Mouse (Mus musculus): ENCODE measurements around the gene Cryzl2. TPM values are rescaled to one million over a fixed set of nuclear protein-coding genes. Genes with fewer than 3 reads are reported as not detected.

The Cryzl2 gene
- total and polyA plus RNA-seq, 3 experiments = 0.04 to 0.12 TPM; not detected in 1

GRCm38 (mm10) chr1:157438290-157438689 lies 20.1 kb upstream of the Cryzl2 start:
- Histone ChIP-seq H3K36me3 (ENCODE audit: control insufficient read depth in 1 of 2, insufficient read depth in 2 of 2, low read length in 2 of 2) (peaks cover 0 to 3% of the 10 kb centered on the region in 2 experiments; a peak in 2 of 4 replicates), H3K4me3 (ENCODE audit: control insufficient read depth in 1 of 2, insufficient read depth in 1 of 2, low read depth in 2 of 2, low read length in 2 of 2) (no peak overlapping the region), H3K27me3 (ENCODE audit: control insufficient read depth in 1 of 2, insufficient read depth in 2 of 2, low read length in 2 of 2) (no peaks in the 10 kb centered on the region), H3K9ac (ENCODE audit: control insufficient read depth, low read depth, low read length, poor library complexity, severe bottlenecking) (no peak overlapping the region), H3K27ac (ENCODE audit: control insufficient read depth, low read depth, low read length) (no peak overlapping the region), H3K9me3 (replicated peaks; ENCODE audit: insufficient read depth, low read length) (no peaks in the 10 kb centered on the region), H3K4me1 (ENCODE audit: control insufficient read depth in 1 of 2, insufficient read depth in 2 of 2, low read length in 2 of 2) (peaks cover 0 to 10% of the 10 kb centered on the region in 2 experiments; a peak in 3 of 4 replicates), H3K79me2 (ENCODE audit: control insufficient read depth, insufficient read depth, low read length, poor library complexity) (no peaks in the 10 kb centered on the region; the same call in 1 of the 2 replicates)
- no peak for TF ChIP-seq SIN3A (IDR thresholded peaks at IDR 0.05; ENCODE audit: low read length)
- TF ChIP-seq KAT2A (conservative IDR thresholded peaks at IDR 0.05; ENCODE audit: low read depth, low read length) = no peak
- TF ChIP-seq TAL1 (IDR thresholded peaks at IDR 0.05; ENCODE audit: low read length) = no peak
- TF ChIP-seq RAD21 (IDR thresholded peaks at IDR 0.05; ENCODE audit: low read depth, low read length) = no peak
- no peak for TF ChIP-seq MYC (IDR thresholded peaks at IDR 0.05; ENCODE audit: low read depth, low read length)
- no peak for TF ChIP-seq SMC3 (IDR thresholded peaks at IDR 0.05; ENCODE audit: low read depth, low read length)
- TF ChIP-seq E2F4 (IDR thresholded peaks at IDR 0.05; ENCODE audit: borderline replicate concordance, low read depth, low read length) = no peak
- TF ChIP-seq ELF1 (IDR thresholded peaks at IDR 0.05; ENCODE audit: low read depth, low read length) = no peak
- TF ChIP-seq TBP (IDR thresholded peaks at IDR 0.05; ENCODE audit: low read depth, low read length) = no peak
- TF ChIP-seq JUND (IDR thresholded peaks at IDR 0.05; ENCODE audit: low read depth, low read length) = no peak
- TF ChIP-seq NELFE (IDR thresholded peaks at IDR 0.05; ENCODE audit: low read depth, low read length) = no peak
- no peak for TF ChIP-seq CHD1 (IDR thresholded peaks at IDR 0.05; ENCODE audit: low read depth, low read length)
- no peak for TF ChIP-seq POLR2AphosphoS2 (IDR thresholded peaks at IDR 0.05; ENCODE audit: low read length)
- TF ChIP-seq RCOR1 (IDR thresholded peaks at IDR 0.05; ENCODE audit: low read depth, low read length) = no peak
- TF ChIP-seq MYB (IDR thresholded peaks at IDR 0.05; ENCODE audit: low read depth, low read length) = no peak
- no peak for TF ChIP-seq MEF2A (IDR thresholded peaks at IDR 0.05; ENCODE audit: extremely low read depth, insufficient replicate concordance, low read depth, low read length, poor library complexity, severe bottlenecking)
- no peak for TF ChIP-seq GATA1 (IDR thresholded peaks at IDR 0.05; ENCODE audit: low read depth, low read length)
- TF ChIP-seq EP300 (IDR thresholded peaks at IDR 0.05; ENCODE audit: low read depth in 1 of 2, low read length in 2 of 2) = no peak
- no peak for DNase-seq (ENCODE audit: low read depth, low spot score)

- no peak overlapping the region for H3K4me3 ChIP-seq (ENCODE audit: control insufficient read depth in 1 of 2, insufficient read depth in 1 of 2, low read depth in 2 of 2, low read length in 2 of 2)
- DNase-seq (ENCODE audit: low read depth, low spot score) = no peak
- no peaks in the 10 kb centered on the region for H3K27me3 ChIP-seq (ENCODE audit: control insufficient read depth in 1 of 2, insufficient read depth in 2 of 2, low read length in 2 of 2)
- no peaks in the 10 kb centered on the region; the same call in 1 of the 2 replicates for H3K79me2 ChIP-seq (ENCODE audit: control insufficient read depth, insufficient read depth, low read length, poor library complexity)
- no peaks in the 10 kb centered on the region for H3K9me3 ChIP-seq (replicated peaks; ENCODE audit: insufficient read depth, low read length)
- H3K36me3 ChIP-seq (ENCODE audit: control insufficient read depth in 1 of 2, insufficient read depth in 2 of 2, low read length in 2 of 2) = peaks cover 0 to 4% of the 10 kb centered on the region in 2 experiments; a peak in 1 of 4 replicates
- no peak overlapping the region for H3K27ac ChIP-seq (ENCODE audit: control insufficient read depth, low read depth, low read length)
- peaks cover 0 to 10% of the 10 kb centered on the region in 2 experiments for H3K4me1 ChIP-seq (ENCODE audit: control insufficient read depth in 1 of 2, insufficient read depth in 2 of 2, low read length in 2 of 2)
- no peak overlapping the region for H3K9ac ChIP-seq (ENCODE audit: control insufficient read depth, low read depth, low read length, poor library complexity, severe bottlenecking)
- TF ChIP-seq E2F4 (IDR thresholded peaks at IDR 0.05; ENCODE audit: borderline replicate concordance, low read depth, low read length) (no peak), EP300 (IDR thresholded peaks at IDR 0.05; ENCODE audit: low read depth in 1 of 2, low read length in 2 of 2) (no peak), USF2 (IDR thresholded peaks at IDR 0.05; ENCODE audit: borderline replicate concordance in 1 of 2, insufficient read depth in 1 of 2, low read depth in 1 of 2, low read length in 2 of 2) (no peak), RAD21 (IDR thresholded peaks at IDR 0.05; ENCODE audit: low read depth, low read length) (no peak), ETS1 (IDR thresholded peaks at IDR 0.05; ENCODE audit: low read depth, low read length) (no peak), KAT2A (conservative IDR thresholded peaks at IDR 0.05; ENCODE audit: low read depth, low read length) (no peak)
Observed at GRCm38 (mm10) chr1:157439101-157439500, 19.3 kb upstream of the Cryzl2 start.

All from MEL (cell line).